Mouse (Mus musculus) stomach, postnatal 0 days (tissue): ENCODE measurements at regions not wholly inside any gene's neighbourhood (a gene's known extent, or its start where the extent isn't known, plus 50 kb on each side); places are given as distances from the start of the nearest gene placed in this dataset.
A peak's percentile ranks its signal among the peaks of the same experiment; 100 is the strongest.

ENCODE experiments used
- ATAC-seq: fragments of 200-750 bp; cut with Nextera tagmentation; 2 replicates; pipeline ENCODE4 v1.8.0; 2017; ENCODE audit not compliant: low FRiP score, low TSS enrichment
- DNase-seq: peaks from one replicate; pipeline ENCODE4 v3.0.0-alpha.2; 2016; ENCODE audit warnings: low spot score
- H3K27ac ChIP-seq: fragments of 300-500 bp; sonication (generic); replicated peaks from 2 replicates; pipeline ENCODE4 v1.5.1; 2014; ENCODE audit warnings: mild to moderate bottlenecking, control low read depth
- H3K27me3 ChIP-seq: fragments of 300-500 bp; sonication (generic); 2 replicates; pipeline ENCODE4 v1.6.1; 2014; ENCODE audit warnings: low read length; ENCODE audit not compliant: control insufficient read depth, insufficient read depth
- H3K36me3 ChIP-seq: fragments of 300-500 bp; sonication (generic); 2 replicates; pipeline ENCODE4 v1.6.1; 2014; ENCODE audit warnings: low read length, mixed read lengths; ENCODE audit not compliant: control insufficient read depth, insufficient read depth
- H3K4me1 ChIP-seq: fragments of 300-500 bp; sonication (generic); replicated peaks from 2 replicates; pipeline ENCODE4 v1.6.1; 2014; ENCODE audit warnings: antibody characterized with exemption; ENCODE audit not compliant: control insufficient read depth, insufficient read depth
- H3K4me2 ChIP-seq: fragments of 300-500 bp; sonication (generic); replicated peaks from 2 replicates; pipeline ENCODE4 v1.6.1; 2014; ENCODE audit warnings: low read depth, mild to moderate bottlenecking, control low read depth, moderate library complexity
- H3K4me3 ChIP-seq: fragments of 300-500 bp; sonication (generic); 2 replicates; pipeline ENCODE4 v1.5.1; 2014; ENCODE audit warnings: low read depth, low read length, control low read depth
- H3K9ac ChIP-seq: fragments of 300-500 bp; sonication (generic); 2 replicates; pipeline ENCODE4 v1.6.1; 2014; ENCODE audit warnings: mild to moderate bottlenecking, low read length, control low read depth, mixed read lengths
- H3K9me3 ChIP-seq: fragments of 300-500 bp; sonication (generic); 2 replicates; pipeline ENCODE4 v1.6.1; 2016; ENCODE audit warnings: low read length; ENCODE audit not compliant: control insufficient read depth
- CTCF ChIP-seq: IDR thresholded peaks from 2 replicates; pipeline ENCODE4 v1.5.1; 2016; ENCODE audit warnings: antibody characterized with exemption, low read depth, mild to moderate bottlenecking, moderate library complexity
- EP300 ChIP-seq: optimal IDR thresholded peaks from 2 replicates; pipeline ENCODE3; 2016; ENCODE audit warnings: antibody characterized with exemption
- WGBS: fragments of 180-500 bp; shearing (Covaris S2); extraction: QIAGEN DNeasy Blood & Tissue Kit; methylation state at CpG from one replicate; pipeline ENCODE4 v1.1.7; 2014; 5-methylcytosine and 5-hydroxymethylcytosine counted together

DNA sequence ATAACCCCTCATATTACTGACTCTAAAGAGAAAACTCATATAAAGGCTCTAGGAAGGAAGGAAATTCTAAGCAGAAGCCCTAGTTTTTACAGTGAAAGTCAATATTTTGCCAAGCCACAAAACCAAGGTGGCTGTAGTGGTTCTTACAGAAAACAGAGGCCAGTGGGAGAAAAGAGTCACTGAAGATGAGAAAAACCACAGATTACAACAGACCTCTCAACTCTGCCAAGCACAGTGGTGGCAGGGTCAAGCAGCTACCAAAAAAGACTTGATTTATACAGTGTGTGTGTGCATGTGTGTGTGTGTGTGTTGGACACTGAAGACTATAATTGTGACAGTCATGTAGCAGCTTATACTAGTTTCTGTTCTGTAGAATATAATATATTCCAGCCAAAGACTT lies 136.4 kb upstream of the Rap2b start:
- ATAC-seq (no peak), DNase-seq (no peak)
- no peaks in the 10 kb centered on the region for H3K9me3 ChIP-seq
- H3K9ac ChIP-seq, result no peak overlapping the region
- H3K27ac ChIP-seq, result no peak overlapping the region
- H3K27me3 ChIP-seq, result no peaks in the 10 kb centered on the region
- H3K4me1 ChIP-seq, result no peaks in the 10 kb centered on the region
- H3K4me2 ChIP-seq, result no peak overlapping the region
- H3K4me3 ChIP-seq, result no peak overlapping the region
- H3K36me3 ChIP-seq, result no peaks in the 10 kb centered on the region
- TF ChIP-seq EP300, result no peak
- TF ChIP-seq CTCF, result no peak

GRCm38 (mm10) chr3:61241380-61241779 lies 120.1 kb upstream of the Rap2b start:
- DNase-seq (no peak), ATAC-seq (no peak)
- TF ChIP-seq CTCF, result no peak
- no peak for TF ChIP-seq EP300
- no peak overlapping the region for H3K9ac ChIP-seq
- no peaks in the 10 kb centered on the region for H3K9me3 ChIP-seq
- no peak overlapping the region for H3K27ac ChIP-seq
- no peak overlapping the region for H3K4me2 ChIP-seq
- H3K4me1 ChIP-seq, result no peaks in the 10 kb centered on the region
- no peaks in the 10 kb centered on the region for H3K36me3 ChIP-seq
- H3K4me3 ChIP-seq, result no peak overlapping the region
- no peaks in the 10 kb centered on the region for H3K27me3 ChIP-seq
- 78% methylated on average over 5 of the region's 5 CpGs for WGBS

DNA sequence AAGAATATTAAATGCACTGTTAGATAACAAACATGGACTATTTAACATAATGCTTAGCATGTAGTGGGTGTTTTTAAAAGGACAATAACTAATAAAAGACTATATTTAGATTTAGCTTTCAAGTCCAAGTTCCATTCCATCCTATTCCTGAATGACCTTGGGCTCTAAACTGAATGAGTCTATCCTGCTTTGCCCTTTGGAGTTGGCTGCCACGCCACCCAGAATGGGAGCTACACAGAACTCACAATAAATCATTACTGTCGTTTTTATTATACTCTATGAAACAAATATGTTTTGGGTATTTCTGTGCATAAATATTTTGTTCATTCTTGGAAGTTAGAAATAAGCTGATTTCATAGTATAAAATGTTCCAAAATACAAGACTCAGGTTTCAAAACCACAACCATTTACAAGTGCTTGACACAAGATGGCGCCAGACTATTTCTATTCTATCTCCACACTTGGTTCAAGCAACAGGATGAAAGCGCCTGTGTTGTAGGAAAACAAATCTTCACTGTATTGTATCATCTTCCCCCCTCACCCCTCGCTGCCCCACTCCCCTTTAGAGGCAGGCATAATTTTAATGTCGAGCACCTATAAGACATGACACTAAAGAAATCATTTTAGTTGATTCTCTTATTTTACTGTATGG lies 117.4 kb upstream of the Rap2b start:
- Histone ChIP-seq H3K4me2 (no peak overlapping the region), H3K9me3 (no peaks in the 10 kb centered on the region), H3K9ac (no peak overlapping the region), H3K27me3 (no peaks in the 10 kb centered on the region), H3K4me1 (no peaks in the 10 kb centered on the region), H3K27ac (no peak overlapping the region), H3K4me3 (no peak overlapping the region), H3K36me3 (no peaks in the 10 kb centered on the region)
- no peak for DNase-seq
- peak; percentile 80 for TF ChIP-seq CTCF
- no peak for TF ChIP-seq EP300
- ATAC-seq, result no peak
- 20% methylated on average over 6 of the region's 6 CpGs for WGBS

DNA sequence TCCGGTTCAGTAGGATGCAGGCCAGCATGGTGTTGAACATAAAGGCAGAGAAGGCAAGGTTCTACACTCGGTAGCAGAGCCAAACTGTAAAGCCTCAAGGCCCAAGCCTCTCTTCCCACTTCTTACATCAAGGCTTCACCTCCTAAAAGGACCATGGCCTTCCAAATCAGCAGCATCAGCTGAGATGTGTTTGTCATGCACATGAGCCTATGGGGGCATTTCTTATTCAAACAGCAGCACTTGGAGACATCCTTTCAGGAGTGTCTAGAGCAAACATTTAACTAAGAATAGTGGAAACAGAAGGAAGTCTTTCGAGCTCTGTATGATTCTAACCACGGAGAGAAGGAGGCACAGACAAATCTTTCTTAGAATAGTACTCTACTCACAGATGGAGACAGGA lies 115.0 kb upstream of the Rap2b start:
- no peaks in the 10 kb centered on the region for H3K27me3 ChIP-seq
- H3K4me1 ChIP-seq, result no peaks in the 10 kb centered on the region
- H3K9me3 ChIP-seq, result no peaks in the 10 kb centered on the region
- DNase-seq (no peak), ATAC-seq (no peak)
- no peaks in the 10 kb centered on the region for H3K36me3 ChIP-seq
- no peak overlapping the region for H3K27ac ChIP-seq
- no peak overlapping the region for H3K4me3 ChIP-seq
- H3K4me2 ChIP-seq, result no peak overlapping the region
- WGBS, result 66% methylated on average over 4 of the region's 4 CpGs
- no peak for TF ChIP-seq EP300
- TF ChIP-seq CTCF, result no peak
- no peak overlapping the region for H3K9ac ChIP-seq

DNA sequence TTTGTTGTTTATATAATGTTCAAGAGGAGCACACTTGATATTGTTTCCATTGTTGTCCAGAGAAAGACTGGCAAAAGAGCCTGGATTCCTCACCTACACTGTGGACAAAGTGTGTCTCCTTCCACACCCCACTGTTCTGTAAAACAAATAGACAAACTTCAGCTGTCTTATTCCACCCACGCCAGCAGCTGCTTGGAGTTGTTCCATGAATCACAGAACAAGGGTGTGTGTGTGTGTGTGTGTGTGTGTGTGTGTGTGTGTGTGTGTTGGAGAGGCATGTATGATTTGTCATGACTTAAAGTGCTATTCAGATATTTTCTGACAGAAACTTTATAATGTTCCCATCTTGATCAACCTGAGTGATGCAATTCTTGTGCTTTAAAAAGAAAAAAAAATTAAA lies 114.1 kb upstream of the Rap2b start:
- no peaks in the 10 kb centered on the region for H3K36me3 ChIP-seq
- H3K4me2 ChIP-seq, result no peak overlapping the region
- TF ChIP-seq EP300 (no peak), CTCF (no peak)
- WGBS, result 10% methylated on average over 1 of the region's 1 CpGs
- ATAC-seq, result no peak
- no peaks in the 10 kb centered on the region for H3K9me3 ChIP-seq
- no peak for DNase-seq
- no peak overlapping the region for H3K9ac ChIP-seq
- no peak overlapping the region for H3K4me3 ChIP-seq
- no peaks in the 10 kb centered on the region for H3K27me3 ChIP-seq
- H3K27ac ChIP-seq, result no peak overlapping the region
- no peaks in the 10 kb centered on the region for H3K4me1 ChIP-seq

GRCm38 (mm10) chr3:61255232-61255631 lies 106.2 kb upstream of the Rap2b start:
- no peaks in the 10 kb centered on the region for H3K4me1 ChIP-seq
- ATAC-seq, result no peak
- H3K9me3 ChIP-seq, result no peaks in the 10 kb centered on the region
- no peak overlapping the region for H3K9ac ChIP-seq
- H3K36me3 ChIP-seq, result no peaks in the 10 kb centered on the region
- no peak overlapping the region for H3K4me2 ChIP-seq
- TF ChIP-seq CTCF, result no peak
- H3K27ac ChIP-seq, result no peak overlapping the region
- 56% methylated on average over 4 of the region's 4 CpGs for WGBS
- H3K27me3 ChIP-seq, result no peaks in the 10 kb centered on the region
- no peak for DNase-seq
- H3K4me3 ChIP-seq, result no peak overlapping the region
